Mouse (Mus musculus): ENCODE measurements at regions not wholly inside any gene's neighbourhood (a gene's known extent, or its start where the extent isn't known, plus 50 kb on each side); places are given as distances from the start of the nearest gene placed in this dataset.

DNA sequence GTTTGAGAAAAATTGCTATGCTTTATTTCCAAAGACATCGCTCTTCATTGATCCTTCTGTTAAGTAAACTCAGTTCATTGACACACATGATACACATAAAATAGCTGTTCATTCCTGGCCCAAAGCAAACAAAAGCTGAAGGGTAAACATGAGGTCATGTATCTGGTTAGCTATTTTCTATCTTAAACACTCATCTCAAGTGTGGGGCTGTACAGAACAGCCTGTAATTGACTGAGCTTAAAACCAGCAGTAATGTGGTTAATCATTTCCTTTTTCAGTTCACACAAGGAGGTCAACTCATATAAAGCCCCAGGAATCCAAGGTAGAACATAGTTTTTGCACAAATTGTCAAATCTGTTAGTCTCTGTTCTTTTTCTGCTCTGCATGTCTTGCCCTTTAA is 94.5 kb downstream of the Cldn17 start:
- no peak for DNase-seq

- peak; percentile 23 for DNase-seq
Observed at GRCm38 (mm10) chr16:88408144-88408543, 98.6 kb downstream of the Cldn17 start.

DNA sequence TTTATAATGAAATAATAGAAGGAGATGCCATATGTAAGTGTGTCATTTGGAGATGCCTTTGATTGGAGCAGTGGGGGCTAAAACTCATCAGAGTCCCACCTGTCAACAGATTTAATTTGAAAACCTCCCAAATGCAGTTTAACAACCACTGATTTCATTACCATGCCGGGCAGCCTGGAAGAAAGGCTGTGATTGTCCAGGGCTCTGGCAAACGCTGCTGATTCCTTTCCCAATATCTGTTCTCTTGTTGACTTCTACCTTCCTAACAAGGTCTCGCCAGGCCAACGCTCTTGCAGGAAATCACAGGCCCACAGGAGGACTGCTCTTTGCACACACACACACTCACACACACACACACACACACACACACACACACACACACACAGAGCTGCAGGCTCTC is 102.4 kb downstream of the Cldn17 start:
- no peak for DNase-seq

DNA sequence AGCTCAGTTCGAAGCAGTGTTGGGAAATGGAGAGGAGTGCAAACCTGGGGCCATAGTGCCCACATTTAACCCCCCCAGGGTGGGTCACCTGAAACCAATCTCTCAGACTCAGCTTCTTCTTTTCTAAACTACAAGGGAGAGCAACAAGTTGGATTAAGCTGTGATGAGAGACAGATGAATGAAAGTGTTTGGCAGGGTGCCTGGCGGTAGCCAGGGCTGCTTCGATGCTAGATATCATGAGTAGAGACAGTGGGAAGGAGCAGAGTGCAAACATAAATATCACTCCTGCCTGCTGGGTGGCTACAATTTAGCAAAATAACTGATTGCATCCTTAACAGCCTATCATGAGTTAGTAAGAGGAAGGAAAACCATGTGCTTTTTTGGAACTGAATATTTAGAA is 106.9 kb downstream of the Cldn17 start:
- no peak for DNase-seq

DNA sequence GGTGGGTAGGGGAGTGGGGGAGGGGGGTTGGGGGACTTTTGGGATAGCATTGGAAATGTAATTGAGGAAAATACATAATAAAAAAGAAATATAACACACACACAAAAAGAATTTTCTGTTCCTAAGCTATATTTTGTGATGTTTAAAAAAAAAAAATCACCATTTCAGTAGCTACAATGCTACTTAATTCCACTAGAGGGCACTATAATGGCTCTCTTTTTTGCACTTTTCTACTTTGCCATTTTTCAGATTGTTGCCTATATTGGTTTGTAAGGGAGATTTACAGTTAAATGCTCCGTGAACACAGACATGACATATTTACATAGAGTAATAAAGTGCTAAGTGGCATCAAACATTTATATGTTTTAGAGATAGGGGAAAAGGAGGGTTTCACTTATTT is 102.7 kb upstream of the Grik1 start:
- no peak for DNase-seq

DNA sequence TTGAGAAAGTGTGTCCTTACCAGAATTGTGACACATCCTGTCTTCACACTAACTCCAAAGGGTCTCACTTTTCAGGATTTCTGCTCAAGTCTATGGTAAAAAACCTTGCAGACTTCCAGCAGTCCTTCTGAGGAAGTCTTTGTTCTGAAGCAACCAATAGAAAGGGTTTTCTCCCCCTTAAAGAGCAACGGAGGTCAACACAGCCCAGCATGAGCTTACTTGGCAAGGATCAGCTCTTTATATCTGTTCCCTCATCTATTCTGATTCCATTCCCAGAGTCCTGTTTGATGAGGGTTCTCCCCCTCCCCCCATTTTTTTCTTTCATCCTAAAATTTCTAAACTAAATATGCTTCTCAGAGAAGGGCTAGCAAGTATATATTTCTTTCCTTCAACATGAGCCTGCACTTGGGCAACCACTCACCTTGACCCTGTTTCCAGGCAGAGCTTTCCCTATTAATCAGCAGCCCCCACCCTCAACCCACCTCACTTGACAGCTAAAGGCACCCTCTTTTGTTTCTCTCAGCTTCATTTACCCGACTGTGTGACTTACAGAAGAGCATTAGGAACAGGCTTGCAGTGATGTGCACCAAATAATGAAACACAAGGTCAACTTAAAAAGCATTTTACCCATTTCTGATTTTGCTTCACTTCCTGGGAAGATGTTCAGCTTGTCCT is 91.7 kb upstream of the Grik1 start:
- no peak for DNase-seq

GRCm38 (mm10) chr16:88375622-88376021 is 85.6 kb upstream of the Grik1 start:
- no peak for DNase-seq

DNA sequence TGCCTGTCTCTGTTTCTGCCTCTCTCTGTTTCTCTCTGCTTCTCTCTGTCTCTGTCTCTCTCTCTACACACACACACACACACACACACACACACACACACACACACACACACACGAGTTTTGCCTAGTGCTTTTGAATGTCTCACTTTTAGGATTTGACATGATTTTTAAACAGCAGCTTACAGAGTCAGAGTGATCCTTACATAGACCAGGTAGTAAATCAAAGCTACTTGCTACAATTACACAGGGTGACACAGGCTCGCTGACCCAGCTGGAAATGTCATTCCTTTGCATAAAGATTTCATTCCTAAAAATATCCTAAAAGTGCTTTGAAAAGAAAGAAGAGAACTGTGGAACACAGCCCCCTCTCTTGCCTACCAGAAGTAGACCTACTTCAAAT is 84.5 kb upstream of the Grik1 start:
- no peak for DNase-seq

GRCm38 (mm10) chr16:88372034-88372433 is 82.0 kb upstream of the Grik1 start:
- peak; percentile 76 for DNase-seq

DNA sequence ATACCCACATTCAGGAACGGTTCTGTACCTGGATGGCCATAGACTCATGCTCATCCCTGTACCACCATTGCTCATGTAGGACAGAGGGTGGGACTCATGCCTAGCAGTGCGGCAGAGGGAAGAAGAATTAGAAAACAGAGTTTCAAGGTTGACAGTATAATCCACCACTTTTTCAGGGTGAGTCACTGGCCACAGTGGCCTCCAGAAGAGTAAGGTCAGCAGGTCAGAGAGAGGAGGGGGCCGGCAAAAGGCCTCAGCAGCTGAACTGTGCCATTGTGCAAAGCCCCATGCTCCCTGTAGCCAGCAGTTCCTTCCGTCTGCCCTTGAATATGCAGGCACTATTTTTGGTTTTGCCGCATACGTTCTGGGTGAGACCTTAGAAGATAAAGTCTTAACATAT is 78.1 kb upstream of the Grik1 start:
- DNase-seq: no peak

- DNase-seq: no peak
Observed at GRCm38 (mm10) chr16:88367162-88367561, 77.1 kb upstream of the Grik1 start.

DNA sequence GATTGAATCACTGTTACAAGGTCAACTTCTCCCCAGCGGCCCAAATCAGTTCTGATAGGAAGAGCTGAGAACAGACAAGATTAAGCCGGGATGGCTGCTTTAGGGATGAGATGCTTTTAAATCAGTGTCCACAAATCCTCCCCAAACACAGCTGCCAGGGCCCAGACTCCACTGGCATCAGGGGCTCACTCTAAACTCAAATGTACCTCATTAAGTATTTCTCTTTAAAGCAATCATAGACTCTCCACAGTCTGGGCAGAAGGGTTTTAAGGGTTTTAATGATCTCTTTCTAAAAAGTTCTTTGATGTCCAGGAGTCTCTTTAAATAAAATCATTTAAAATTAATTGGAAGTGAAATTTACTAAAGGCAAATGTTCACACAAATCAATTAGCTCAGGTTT is 70.0 kb upstream of the Grik1 start:
- peak; percentile 45 for DNase-seq
